In the genomic region with DNA sequence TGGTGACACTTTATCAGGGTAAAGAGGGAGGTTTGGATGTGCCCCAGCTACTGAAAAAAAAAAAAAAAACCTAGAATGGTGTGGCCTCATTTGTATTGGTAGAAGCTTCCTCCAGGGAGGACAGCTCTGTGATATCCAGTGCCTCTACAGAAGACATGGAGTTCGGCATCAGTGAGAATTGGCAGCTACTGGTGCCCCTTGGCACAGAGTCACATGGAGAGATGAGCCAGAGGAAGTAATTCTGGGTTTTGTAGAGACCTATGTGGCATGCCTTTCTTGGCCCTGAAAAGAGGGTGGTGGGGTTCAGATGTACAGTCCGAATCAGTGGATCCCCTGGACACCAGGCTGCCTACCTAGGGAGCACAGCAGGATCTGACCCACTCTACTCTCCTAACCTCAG, we compare ENCODE assay signal across 26 mouse cellular contexts.
"Had no signal": no experiment of that assay in that cellular context is flagged by ENCODE, and none has a peak within 500 bp of the region (broad histone marks: within the 10 kb centered on the region; RNA-seq: fewer than 3 reads in every experiment).

No protein-coding gene starts in this region.

- ATAC-seq: hindbrain, embryonic 16.5 days; inflammation-experienced regulatory T-cells, adult 6 months; intestine, embryonic 15.5 days; intestine, postnatal 0 days had no signal

- H3K4me3 ChIP-seq: gastrocnemius, adult 2 months; heart, embryonic 10.5 days; heart, embryonic 12.5 days; hindbrain, embryonic 10.5 days; hindbrain, embryonic 12.5 days; intestine, embryonic 15.5 days; layer of hippocampus, adult 2 months; limb, embryonic 10.5 days; limb, embryonic 12.5 days; liver, embryonic 13.5 days; liver, embryonic 15.5 days had no signal

- H3K27ac ChIP-seq: gastrocnemius, adult 2 months; heart, embryonic 10.5 days; hindbrain, embryonic 10.5 days; hindbrain, embryonic 12.5 days; hindbrain, embryonic 14.5 days; intestine, embryonic 15.5 days; layer of hippocampus, adult 2 months; limb, embryonic 10.5 days; limb, embryonic 12.5 days; liver, embryonic 13.5 days; liver, embryonic 15.5 days had no signal

- DNase-seq: gastrocnemius, adult 2 months; gastrocnemius, postnatal 10 days; gastrocnemius, postnatal 25 days; heart, adult 18-20 months; heart, postnatal 10 days; heart, postnatal 4 days; kidney, adult 18-20 months; kidney, adult 8-10 months; kidney, postnatal 10 days; kidney, postnatal 25 days; kidney, postnatal 4 days; liver; liver, embryonic 13.5 days had no signal
